Mouse (Mus musculus) midbrain, postnatal 0 days (tissue): ENCODE data around the gene Sp3. TPM values are rescaled to one million over a fixed set of nuclear protein-coding genes. Genes with fewer than 3 reads are reported as not detected.

Source experiments
- ATAC-seq: fragments of 200-750 bp; cut with Nextera tagmentation; 2 replicates; pipeline ENCODE4 v1.8.0; 2017; ENCODE audit warnings: moderate number of reproducible peaks, mild to moderate bottlenecking, moderate TSS enrichment, moderate library complexity; ENCODE audit not compliant: low FRiP score
- DNase-seq: peaks from one replicate; pipeline ENCODE4 v3.0.0-alpha.2; 2015; ENCODE audit warnings: low spot score
- H3K27ac ChIP-seq: fragments of 300-500 bp; sonication (generic); 2 replicates; pipeline ENCODE4 v1.5.1; 2014; ENCODE audit warnings: low read depth, mild to moderate bottlenecking, low read length, mixed read lengths
- H3K27me3 ChIP-seq: fragments of 300-500 bp; sonication (generic); 2 replicates; pipeline ENCODE4 v1.6.1; 2014; ENCODE audit warnings: low read length, control low read depth, mixed read lengths; ENCODE audit not compliant: insufficient read depth
- H3K36me3 ChIP-seq: fragments of 300-500 bp; sonication (generic); 2 replicates; pipeline ENCODE4 v1.6.1; 2014; ENCODE audit warnings: low read length, control low read depth, mixed read lengths; ENCODE audit not compliant: insufficient read depth
- H3K4me1 ChIP-seq: fragments of 300-500 bp; sonication (generic); 2 replicates; pipeline ENCODE4 v1.6.1; 2014; ENCODE audit warnings: mild to moderate bottlenecking, control low read depth, antibody characterized with exemption, low read length, mixed read lengths; ENCODE audit not compliant: insufficient read depth
- H3K4me2 ChIP-seq: fragments of 300-500 bp; sonication (generic); 2 replicates; pipeline ENCODE4 v1.6.1; 2014; ENCODE audit warnings: low read depth, mild to moderate bottlenecking, low read length, mixed read lengths; ENCODE audit not compliant: poor library complexity, severe bottlenecking
- H3K4me3 ChIP-seq: fragments of 300-500 bp; sonication (generic); 2 replicates; pipeline ENCODE4 v1.5.1; 2014; ENCODE audit warnings: low read depth, mild to moderate bottlenecking, low read length, moderate library complexity
- H3K9ac ChIP-seq: fragments of 300-500 bp; sonication (generic); replicated peaks from 2 replicates; pipeline ENCODE4 v1.6.1; 2014; ENCODE audit warnings: mild to moderate bottlenecking, low read length, moderate library complexity, mixed read lengths; ENCODE audit not compliant: poor library complexity, severe bottlenecking
- H3K9me3 ChIP-seq: fragments of 300-500 bp; sonication (generic); 2 replicates; pipeline ENCODE4 v1.6.1; 2016; ENCODE audit warnings: low read length, control low read depth
- CTCF ChIP-seq: IDR thresholded peaks from 2 replicates; pipeline ENCODE4 v1.5.1; 2016; ENCODE audit warnings: antibody characterized with exemption, mild to moderate bottlenecking
- WGBS: fragments of 180-500 bp; shearing (Covaris S2); extraction: QIAGEN DNeasy Blood & Tissue Kit; methylation state at CpG from one replicate; pipeline ENCODE4 v1.1.7; 2014; 5-methylcytosine and 5-hydroxymethylcytosine counted together
- polyA plus RNA-seq: library from polyadenylated mRNA; unstranded; fragments of >200 nt; fragmentation: Nextera tagmentation; extraction: Ambion mirVana; gene quantifications from 2 replicates; pipeline ENCODE4 v1.2.1, GENCODE M21; 2015
- total RNA-seq: library from RNA; depleted of rRNA; stranded (reverse); fragments of >200 nt; gene quantifications from 2 replicates; pipeline ENCODE4 v1.2.3, GENCODE M21; 2014

The Sp3 gene
- total and polyA plus RNA-seq, 2 experiments from 2014 or later: 23.4 to 73.3 TPM

DNA sequence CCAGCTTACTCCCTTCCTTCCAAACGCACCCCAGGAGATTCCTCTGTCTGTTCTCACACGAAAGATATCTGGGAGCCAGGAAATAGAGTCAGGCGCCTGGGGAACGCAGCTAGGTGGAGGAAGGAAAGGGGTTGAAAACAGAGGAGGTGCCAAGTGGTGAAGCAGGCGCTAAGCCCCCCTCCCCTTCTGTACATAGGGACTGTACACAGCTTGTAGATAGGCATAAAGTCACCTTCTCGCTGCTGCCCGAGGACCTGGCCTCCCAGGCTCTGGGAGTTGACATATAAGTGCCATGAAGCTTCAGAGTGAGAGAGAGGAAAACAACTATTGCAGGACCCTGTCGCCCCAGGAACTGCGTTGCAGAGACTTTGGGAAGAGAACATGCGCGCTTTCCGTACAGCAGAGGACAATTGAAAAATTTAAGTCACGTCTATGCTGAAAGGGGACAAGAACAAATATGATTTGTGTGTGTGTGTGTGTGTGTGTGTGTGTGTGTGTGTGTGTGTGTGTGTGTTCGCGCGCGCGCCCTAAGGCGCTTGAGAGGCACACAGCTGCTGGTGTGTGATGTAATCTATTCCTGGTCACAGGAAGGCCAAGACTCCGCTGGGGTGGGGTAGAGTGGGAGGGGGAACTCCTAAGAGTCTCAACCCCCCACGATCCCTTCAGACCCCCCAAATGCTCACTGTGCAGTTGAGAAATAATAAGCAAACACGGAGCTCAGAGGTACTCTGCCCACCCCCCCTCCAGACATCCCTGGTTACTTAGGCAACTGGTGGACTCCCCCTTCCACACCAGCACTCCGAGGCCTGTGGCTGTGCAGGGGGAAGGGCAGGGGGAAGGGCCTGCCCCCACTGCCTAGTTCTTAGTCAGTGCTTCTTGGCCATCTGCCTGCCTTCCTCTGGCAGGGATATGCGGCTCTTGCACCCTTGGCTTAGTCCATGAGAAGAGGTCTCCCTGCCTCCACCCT, 23.8 kb upstream of the Sp3 start:
- H3K27ac ChIP-seq: peak overlapping the region; percentile 52
- WGBS: 29% methylated on average over 24 of the region's 24 CpGs
- no peaks in the 10 kb centered on the region for H3K36me3 ChIP-seq
- peak; percentile 86 for ATAC-seq
- H3K9me3 ChIP-seq: no peaks in the 10 kb centered on the region
- peak; percentile 89 for DNase-seq
- H3K4me3 ChIP-seq: no peak overlapping the region; the same call in 1 of the 2 replicates
- peak overlapping the region; percentile 43 for H3K4me2 ChIP-seq
- no peak overlapping the region for H3K9ac ChIP-seq
- no peak for TF ChIP-seq CTCF
- H3K4me1 ChIP-seq: no peaks in the 10 kb centered on the region
- H3K27me3 ChIP-seq: no peaks in the 10 kb centered on the region

DNA sequence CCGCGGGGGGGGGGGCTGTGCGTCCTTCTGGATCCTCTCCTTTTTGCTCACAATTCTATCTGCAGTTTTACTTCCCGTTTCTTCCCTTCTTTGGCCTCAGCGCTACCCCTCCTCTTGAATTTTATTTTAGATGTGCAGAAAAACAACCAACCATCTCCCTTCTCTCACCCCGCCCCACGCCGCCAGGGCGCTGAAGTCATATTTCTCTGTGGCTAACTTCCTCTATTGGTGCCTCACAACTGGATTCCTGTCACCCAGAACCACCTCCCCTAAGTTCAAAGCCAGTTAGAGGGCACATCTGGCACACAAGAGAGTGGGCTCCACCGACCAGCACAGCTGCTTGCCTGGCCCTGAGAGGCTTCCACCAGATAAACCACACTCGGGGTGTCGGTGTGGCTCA, 22.8 kb upstream of the Sp3 start:
- no peak overlapping the region for H3K4me2 ChIP-seq
- 71% methylated on average over 9 of the region's 12 CpGs for WGBS
- no peak for ATAC-seq

DNA sequence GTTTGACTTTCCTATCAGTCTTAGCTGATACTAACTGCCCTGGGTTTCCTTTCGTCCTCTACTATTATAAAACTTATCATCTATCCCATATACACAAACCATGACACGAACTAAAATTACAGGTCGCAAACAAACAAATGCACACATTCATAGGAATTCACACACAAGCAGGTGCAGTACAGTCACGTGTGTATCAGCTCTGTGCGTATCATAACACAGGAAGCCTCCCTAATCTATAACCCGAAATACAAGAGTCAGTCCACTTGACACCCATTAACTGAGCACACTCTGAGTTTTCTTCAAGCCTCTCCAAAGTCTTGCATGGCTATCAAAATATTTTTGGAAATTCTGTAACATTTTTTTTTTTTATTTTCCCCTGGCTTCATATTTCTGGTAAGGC, 22.2 kb upstream of the Sp3 start:
- TF ChIP-seq CTCF: no peak
- DNase-seq (no peak), ATAC-seq (no peak)
- H3K9ac ChIP-seq: no peak overlapping the region
- no peaks in the 10 kb centered on the region for H3K36me3 ChIP-seq
- H3K27ac ChIP-seq: no peak overlapping the region
- H3K4me3 ChIP-seq: no peak overlapping the region
- H3K4me1 ChIP-seq: no peaks in the 10 kb centered on the region
- no peaks in the 10 kb centered on the region for H3K27me3 ChIP-seq
- no peak overlapping the region for H3K4me2 ChIP-seq
- H3K9me3 ChIP-seq: no peaks in the 10 kb centered on the region
- 90% methylated on average over 6 of the region's 6 CpGs for WGBS

More for the DNA sequence above, 22.8 kb upstream of the Sp3 start:
- no peak overlapping the region for H3K9ac ChIP-seq
- no peaks in the 10 kb centered on the region for H3K27me3 ChIP-seq
- H3K4me1 ChIP-seq: no peaks in the 10 kb centered on the region
- no peaks in the 10 kb centered on the region for H3K36me3 ChIP-seq
- no peak overlapping the region for H3K27ac ChIP-seq
- no peak overlapping the region for H3K4me3 ChIP-seq
- no peak for DNase-seq
- no peak for TF ChIP-seq CTCF
- no peaks in the 10 kb centered on the region for H3K9me3 ChIP-seq

DNA sequence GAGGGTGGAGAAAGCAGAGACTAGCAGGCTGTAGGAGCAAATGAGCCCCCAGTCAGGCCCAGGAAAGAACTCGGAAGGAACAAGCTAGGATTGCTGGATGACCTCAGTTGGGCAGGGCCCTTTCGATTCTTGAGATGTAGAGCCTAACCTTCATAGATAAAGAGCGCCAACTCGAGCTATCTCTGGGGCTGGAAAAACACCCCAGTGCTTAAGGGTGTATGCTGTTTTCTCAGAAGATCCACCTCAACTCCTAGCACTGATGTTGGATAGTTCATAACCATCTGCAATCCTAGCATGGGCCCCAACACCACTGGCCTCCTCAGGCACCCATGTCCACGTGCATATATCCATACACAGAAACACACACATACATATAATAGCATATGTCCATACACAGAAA, 21.7 kb upstream of the Sp3 start:
- no peaks in the 10 kb centered on the region for H3K4me1 ChIP-seq
- H3K4me3 ChIP-seq: no peak overlapping the region
- DNase-seq (no peak), ATAC-seq (no peak)
- H3K4me2 ChIP-seq: no peak overlapping the region
- no peaks in the 10 kb centered on the region for H3K9me3 ChIP-seq
- 96% methylated on average over 5 of the region's 5 CpGs for WGBS
- no peaks in the 10 kb centered on the region for H3K36me3 ChIP-seq
- no peak overlapping the region for H3K9ac ChIP-seq
- TF ChIP-seq CTCF: no peak
- no peak overlapping the region for H3K27ac ChIP-seq
- H3K27me3 ChIP-seq: no peaks in the 10 kb centered on the region

DNA sequence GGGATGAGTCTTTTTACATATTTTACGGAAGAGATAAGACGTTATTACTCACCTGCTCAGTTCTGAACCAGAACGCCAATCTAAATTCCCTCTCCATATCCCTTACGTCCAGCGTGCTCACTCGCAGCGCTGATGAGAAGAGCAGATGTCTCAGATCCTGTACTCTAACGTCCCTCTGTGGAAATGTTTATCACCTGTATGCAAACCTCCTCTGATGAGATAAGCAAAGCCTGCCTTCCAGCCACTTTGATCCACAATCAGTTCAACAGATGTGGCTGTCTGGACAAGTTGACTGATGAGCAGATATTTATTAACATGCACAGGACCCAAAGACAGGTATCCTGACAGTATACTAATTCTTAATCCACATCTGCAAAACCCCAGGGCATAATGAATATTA, 19.9 kb upstream of the Sp3 start:
- DNase-seq (no peak), ATAC-seq (no peak)
- WGBS: 76% methylated on average over 8 of the region's 8 CpGs
- Histone ChIP-seq H3K27ac (no peak overlapping the region), H3K27me3 (no peaks in the 10 kb centered on the region), H3K4me2 (no peak overlapping the region), H3K4me1 (0 out of 2 replicates have a peak, but pooled peaks cover 3% of the 10 kb centered on the region), H3K9me3 (no peaks in the 10 kb centered on the region), H3K9ac (no peak overlapping the region), H3K36me3 (no peaks in the 10 kb centered on the region), H3K4me3 (no peak overlapping the region)
- TF ChIP-seq CTCF: no peak

DNA sequence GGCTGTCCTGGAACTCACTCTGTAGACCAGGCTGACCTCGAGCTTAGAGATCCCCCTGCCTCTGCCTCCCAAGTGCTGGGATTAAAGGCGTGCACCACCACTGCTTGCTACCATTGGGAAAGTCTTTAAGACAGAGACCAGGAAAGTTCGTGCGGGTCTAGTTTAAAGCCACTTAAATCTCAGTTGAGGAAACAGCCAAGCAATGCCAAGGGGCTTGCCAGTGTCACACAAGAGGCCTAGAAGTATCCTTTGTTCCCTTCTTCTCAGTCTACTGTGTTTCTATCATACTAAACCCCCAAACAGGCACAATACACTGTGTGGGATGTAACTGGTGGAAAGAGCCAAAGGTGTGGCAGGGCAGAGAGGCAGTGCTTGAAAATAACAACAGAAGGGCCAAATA, 17.3 kb upstream of the Sp3 start:
- TF ChIP-seq CTCF: no peak
- ATAC-seq (no peak), DNase-seq (no peak)
- Histone ChIP-seq H3K9ac (no peak overlapping the region), H3K36me3 (no peaks in the 10 kb centered on the region), H3K4me1 (0 out of 2 replicates have a peak, but pooled peaks cover 3% of the 10 kb centered on the region), H3K27ac (no peak overlapping the region), H3K4me3 (no peak overlapping the region), H3K9me3 (no peaks in the 10 kb centered on the region), H3K27me3 (no peaks in the 10 kb centered on the region), H3K4me2 (no peak overlapping the region)
- WGBS: 91% methylated on average over 4 of the region's 4 CpGs
